Mouse (Mus musculus) cortical plate, adult 2 months (tissue): ENCODE measurements at regions not wholly inside any gene's neighbourhood (a gene's known extent, or its start where the extent isn't known, plus 50 kb on each side); places are given as distances from the start of the nearest gene placed in this dataset.

Experiments used
- CTCF ChIP-seq: fragments of 200-500 bp; IDR thresholded peaks from 2 replicates; pipeline ENCODE4 v1.5.1; 2011; ENCODE audit warnings: mild to moderate bottlenecking, control low read depth, low read length; ENCODE audit not compliant: insufficient read depth; ENCODE audit errors: extremely low read depth
- POLR2A ChIP-seq: fragments of 200-500 bp; IDR thresholded peaks from 2 replicates; pipeline ENCODE4 v1.6.1; 2011; ENCODE audit warnings: mild to moderate bottlenecking, low read length, control low read depth; ENCODE audit not compliant: insufficient read depth; ENCODE audit errors: extremely low read depth

DNA sequence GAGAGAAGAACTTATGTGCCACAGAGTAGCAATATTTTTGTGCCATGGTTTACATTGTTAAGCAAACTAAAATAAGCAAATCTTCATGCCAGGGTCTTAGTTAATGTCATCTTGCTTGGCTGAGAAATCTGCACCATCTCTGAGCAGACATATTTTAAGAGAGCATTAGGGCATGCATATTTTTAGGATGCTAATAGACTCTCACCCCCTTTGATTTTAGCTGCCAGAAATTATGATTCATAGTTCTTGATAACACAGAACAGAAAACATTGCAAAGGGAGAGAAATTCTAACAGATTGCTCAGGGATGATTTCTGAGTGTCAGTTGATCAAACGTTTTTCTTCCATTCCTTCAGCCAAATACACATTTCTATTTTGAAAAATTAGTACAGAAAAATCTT lies 222.7 kb upstream of the Zeb2 start:
- TF ChIP-seq CTCF: no peak
- no peak for TF ChIP-seq POLR2A
